Mouse (Mus musculus) E14TG2a.4 (cell line): ENCODE measurements around the gene L3hypdh.

ENCODE experiments used
- CTCF ChIP-seq: conservative IDR thresholded peaks from 2 replicates; pipeline ENCODE4 v1.5.1; 2014; ENCODE audit warnings: low read length
- NANOG ChIP-seq: IDR thresholded peaks from 2 replicates; pipeline ENCODE4 v1.6.1; 2014; ENCODE audit warnings: borderline replicate concordance, low read length, mixed read lengths
- POU5F1 ChIP-seq: IDR thresholded peaks from 2 replicates; pipeline ENCODE4 v1.6.1; 2014; ENCODE audit warnings: low read length, borderline replicate concordance

DNA sequence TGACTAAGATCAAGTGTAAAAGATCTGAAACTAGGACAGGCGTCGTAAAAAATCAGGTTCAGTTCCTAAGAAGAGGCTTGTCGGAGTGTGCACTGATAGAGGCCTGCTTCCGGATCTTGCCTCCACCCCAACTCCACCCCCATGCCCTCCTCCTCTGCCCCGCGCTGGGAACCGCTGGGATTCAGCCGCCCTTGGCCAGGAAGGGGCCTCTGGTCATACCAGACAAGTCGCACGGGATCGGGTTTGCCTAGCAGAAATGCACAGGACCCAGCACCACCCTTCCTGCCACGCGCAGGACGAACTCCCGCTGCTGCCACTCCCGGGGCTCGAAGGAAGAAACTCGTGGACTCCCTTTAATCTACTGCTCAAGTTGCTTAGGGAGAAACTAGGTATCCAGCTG lies 2.9 kb downstream of the L3hypdh start:
- no peak for TF ChIP-seq CTCF
- no peak for TF ChIP-seq POU5F1
- TF ChIP-seq NANOG, result no peak
